Mouse (Mus musculus): ENCODE results near the gene Plekha4. TPM values are rescaled to one million over a fixed set of nuclear protein-coding genes. Genes with fewer than 3 reads are reported as not detected.

Gene Plekha4
- total and polyA plus RNA-seq, 2 experiments from 2014 or later, result 1.2 to 2.9 TPM

GRCm38 (mm10) chr7:45486158-45486557 is 40.0 kb upstream of the Plekha4 start:
- WGBS, result 79% methylated on average over 7 of the region's 7 CpGs
- TF ChIP-seq CTCF (IDR thresholded peaks at IDR 0.05; ENCODE audit: low read depth), result no peak
- H3K9ac ChIP-seq, result no peak overlapping the region
- H3K36me3 ChIP-seq (ENCODE audit: insufficient read depth), result no peaks in the 10 kb centered on the region
- H3K4me1 ChIP-seq (ENCODE audit: insufficient read depth), result 0 out of 2 replicates have a peak, but pooled peaks cover 6% of the 10 kb centered on the region
- no peaks in the 10 kb centered on the region for H3K27me3 ChIP-seq (ENCODE audit: insufficient read depth, low read length)
- DNase-seq (no peak), ATAC-seq (no peak)
- no peaks in the 10 kb centered on the region for H3K9me3 ChIP-seq (ENCODE audit: low read length)
- no peak overlapping the region for H3K27ac ChIP-seq (ENCODE audit: low read depth, low read length)
- no peak overlapping the region for H3K4me2 ChIP-seq (ENCODE audit: low read depth)
- H3K4me3 ChIP-seq (ENCODE audit: low read depth, low read length), result no peak overlapping the region

GRCm38 (mm10) chr7:45486761-45487415 is 39.2 kb upstream of the Plekha4 start, which contains the start of gene Gm45808:
Gene Gm45808, minus strand, starts transcription at chr7:45486811.
- H3K27me3 ChIP-seq (ENCODE audit: insufficient read depth, low read length), result no peaks in the 10 kb centered on the region
- 0 out of 2 replicates have a peak, but pooled peaks cover 6% of the 10 kb centered on the region for H3K4me1 ChIP-seq (ENCODE audit: insufficient read depth)
- H3K27ac ChIP-seq (ENCODE audit: low read depth, low read length), result no peak within 1 kb of the TSS
- 75% methylated on average over 12 of the region's 12 CpGs for WGBS
- 0 out of 2 replicates have a peak within 1 kb of the TSS, but pooled peaks have one; percentile 48 for H3K4me2 ChIP-seq (ENCODE audit: low read depth)
- peak within 1 kb of the TSS; percentile 50; the same call in 1 of the 2 replicates for H3K9ac ChIP-seq
- TF ChIP-seq CTCF (IDR thresholded peaks at IDR 0.05; ENCODE audit: low read depth), result no peak
- no peaks in the 10 kb centered on the region for H3K9me3 ChIP-seq (ENCODE audit: low read length)
- no peaks in the 10 kb centered on the region for H3K36me3 ChIP-seq (ENCODE audit: insufficient read depth)
- H3K4me3 ChIP-seq (ENCODE audit: low read depth, low read length), result no peak within 1 kb of the TSS
- no peak for DNase-seq
- no peak for ATAC-seq

- Histone ChIP-seq H3K36me3 (ENCODE audit: insufficient read depth) (peaks cover 4% of the 10 kb centered on the region; the same call in 1 of the 2 replicates), H3K27ac (ENCODE audit: low read depth, low read length) (peak overlapping the region; percentile 80), H3K27me3 (ENCODE audit: insufficient read depth, low read length) (no peaks in the 10 kb centered on the region), H3K9ac (peak overlapping the region; percentile 50; the same call in 1 of the 2 replicates), H3K4me3 (ENCODE audit: low read depth, low read length) (peak overlapping the region; percentile 31), H3K9me3 (ENCODE audit: low read length) (no peaks in the 10 kb centered on the region), H3K4me1 (ENCODE audit: insufficient read depth) (0 out of 2 replicates have a peak, but pooled peaks cover 6% of the 10 kb centered on the region), H3K4me2 (ENCODE audit: low read depth) (peak overlapping the region; percentile 48)
- 21% methylated on average over 11 of the region's 11 CpGs for WGBS
- TF ChIP-seq CTCF (IDR thresholded peaks at IDR 0.05; ENCODE audit: low read depth), result no peak
- ATAC-seq (peak; percentile 63), DNase-seq (peak; percentile 58)
Observed at GRCm38 (mm10) chr7:45487861-45488292, 38.3 kb upstream of the Plekha4 start.

GRCm38 (mm10) chr7:45488293-45489204 is 37.6 kb upstream of the Plekha4 start, which contains the start of gene Dhdh:
Gene Dhdh, minus strand, starts transcription at chr7:45488805.
- Histone ChIP-seq H3K4me3 (ENCODE audit: low read depth, low read length) (peak within 1 kb of the TSS; percentile 31), H3K27ac (ENCODE audit: low read depth, low read length) (peak within 1 kb of the TSS; percentile 80), H3K9me3 (ENCODE audit: low read length) (no peaks in the 10 kb centered on the region), H3K4me2 (ENCODE audit: low read depth) (peak within 1 kb of the TSS; percentile 48), H3K27me3 (ENCODE audit: insufficient read depth, low read length) (no peaks in the 10 kb centered on the region), H3K36me3 (ENCODE audit: insufficient read depth) (peaks cover 11% of the 10 kb centered on the region; the same call in 1 of the 2 replicates), H3K4me1 (ENCODE audit: insufficient read depth) (0 out of 2 replicates have a peak, but pooled peaks cover 6% of the 10 kb centered on the region), H3K9ac (peak within 1 kb of the TSS; percentile 50)
- ATAC-seq (peak; percentile 69), DNase-seq (no peak)
- 8% methylated on average over 36 of the region's 38 CpGs for WGBS
- TF ChIP-seq CTCF (IDR thresholded peaks at IDR 0.05; ENCODE audit: low read depth), result no peak

GRCm38 (mm10) chr7:45489578-45489977 is 36.6 kb upstream of the Plekha4 start:
- Histone ChIP-seq H3K4me3 (ENCODE audit: low read depth, low read length) (no peak overlapping the region), H3K9ac (no peak overlapping the region), H3K4me1 (ENCODE audit: insufficient read depth) (0 out of 2 replicates have a peak, but pooled peaks cover 6% of the 10 kb centered on the region), H3K4me2 (ENCODE audit: low read depth) (no peak overlapping the region), H3K27me3 (ENCODE audit: insufficient read depth, low read length) (no peaks in the 10 kb centered on the region), H3K9me3 (ENCODE audit: low read length) (no peaks in the 10 kb centered on the region), H3K36me3 (ENCODE audit: insufficient read depth) (peaks cover 21% of the 10 kb centered on the region), H3K27ac (ENCODE audit: low read depth, low read length) (no peak overlapping the region)
- DNase-seq, result no peak
- no peak for TF ChIP-seq CTCF (IDR thresholded peaks at IDR 0.05; ENCODE audit: low read depth)
- ATAC-seq, result no peak
- 73% methylated on average over 7 of the region's 7 CpGs for WGBS

GRCm38 (mm10) chr7:45490822-45491221 is 35.3 kb upstream of the Plekha4 start:
- H3K4me3 ChIP-seq (ENCODE audit: low read depth, low read length), result no peak overlapping the region
- peaks cover 34% of the 10 kb centered on the region for H3K36me3 ChIP-seq (ENCODE audit: insufficient read depth)
- WGBS, result 60% methylated on average over 9 of the region's 9 CpGs
- 0 out of 2 replicates have a peak, but pooled peaks cover 6% of the 10 kb centered on the region for H3K4me1 ChIP-seq (ENCODE audit: insufficient read depth)
- no peak overlapping the region for H3K9ac ChIP-seq
- TF ChIP-seq CTCF (IDR thresholded peaks at IDR 0.05; ENCODE audit: low read depth), result no peak
- no peak overlapping the region for H3K27ac ChIP-seq (ENCODE audit: low read depth, low read length)
- no peaks in the 10 kb centered on the region for H3K9me3 ChIP-seq (ENCODE audit: low read length)
- no peaks in the 10 kb centered on the region for H3K27me3 ChIP-seq (ENCODE audit: insufficient read depth, low read length)
- DNase-seq, result no peak
- ATAC-seq, result no peak
- H3K4me2 ChIP-seq (ENCODE audit: low read depth), result no peak overlapping the region
